Mouse (Mus musculus): ENCODE measurements around the gene Zfp36l3.

DNA sequence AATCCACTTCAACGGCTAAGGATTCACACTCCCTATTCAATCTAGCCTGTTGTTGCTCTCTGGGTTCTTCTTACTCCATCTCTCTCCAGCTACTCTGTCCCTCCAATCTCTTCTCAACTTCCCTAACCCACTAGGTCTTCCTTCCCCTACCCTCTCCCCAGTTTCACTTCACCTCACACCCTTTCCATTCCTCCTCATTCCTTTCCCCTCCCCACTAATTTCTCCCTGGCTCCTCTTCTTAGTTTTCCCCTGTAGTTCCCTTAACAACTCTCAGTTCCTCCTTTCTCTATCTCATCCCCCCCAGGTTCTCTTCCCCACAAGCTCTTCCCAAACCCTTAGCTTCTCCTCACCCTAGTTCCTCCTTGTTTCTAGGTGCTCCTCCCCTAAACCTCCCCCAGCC is 23.3 kb downstream of the Zfp36l3 start:
- TF ChIP-seq CTCF (IDR thresholded peaks at IDR 0.05; ENCODE audit: low read depth) (no peak), EP300 (IDR thresholded peaks at IDR 0.05; ENCODE audit: low read depth) (no peak)
